Mouse (Mus musculus): ENCODE measurements around the gene Dvl1. TPM values are rescaled to one million over a fixed set of nuclear protein-coding genes. Genes with fewer than 3 reads are reported as not detected.

Dvl1 gene
- polyA plus RNA-seq, 1 experiment from 2014 or later: 83.6 TPM

DNA sequence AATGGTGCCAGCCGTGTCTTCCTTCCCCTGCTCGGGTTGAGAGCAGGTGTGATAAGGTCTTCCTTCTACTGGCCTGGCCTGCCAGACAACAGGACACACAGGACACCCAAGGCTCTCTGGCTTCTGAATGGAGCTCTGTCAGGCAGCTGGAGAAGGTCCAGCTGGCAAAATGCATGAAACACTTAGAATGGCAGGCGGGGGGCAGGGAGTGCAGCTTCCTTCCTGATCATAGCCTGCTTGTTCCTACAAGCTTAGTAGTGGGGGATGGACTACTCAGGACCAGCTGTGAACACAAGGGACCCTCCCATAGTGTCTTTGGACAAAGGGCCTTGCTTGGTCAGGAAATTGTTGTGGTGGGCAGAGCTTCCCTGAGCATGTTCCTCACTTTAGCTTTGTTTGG, 54.0 kb downstream of the Dvl1 start:
- DNase-seq (ENCODE audit: low read depth, low spot score) (no peak), ATAC-seq (no peak)
- ChIA-PET POLR2A (no interaction called here), CTCF (interaction anchor here (1.1 kb wide), 1 partner anchor 120 kb away, joined by 3 read pairs; no protein-coding TSS in a partner anchor)
- TF ChIP-seq CTCF (IDR thresholded peaks at IDR 0.05): no peak
- no peaks in the 10 kb centered on the region for H3K27me3 ChIP-seq
- in situ Hi-C loops (cut with MboI; ENCODE audit: low pct_unique_long_range_greater_than_20kb): no loop called here

DNA sequence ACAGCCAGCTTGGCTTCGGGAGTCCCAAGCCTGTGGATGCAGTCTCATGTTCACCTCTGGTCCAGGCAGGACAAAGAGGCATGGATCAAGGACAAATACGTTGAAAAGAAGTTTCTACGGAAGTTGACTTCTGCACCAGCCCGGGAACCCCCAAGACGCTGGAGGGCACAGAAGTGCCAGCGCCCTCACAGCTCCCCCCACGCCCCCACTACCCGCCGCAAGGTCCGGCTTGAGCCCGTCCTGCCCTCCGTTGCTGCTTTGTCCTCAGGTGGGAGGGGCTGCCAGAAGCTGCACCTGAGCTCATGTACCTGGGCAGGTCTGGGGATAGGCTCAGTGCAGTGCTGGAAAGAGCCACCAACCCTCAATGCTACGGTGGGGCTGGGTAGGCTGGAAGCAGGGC, 56.0 kb downstream of the Dvl1 start:
- DNase-seq (ENCODE audit: low read depth, low spot score) (no peak), ATAC-seq (no peak)
- ChIA-PET POLR2A (no interaction called here), CTCF (no interaction called here)
- H3K27me3 ChIP-seq: no peaks in the 10 kb centered on the region
- no peak for TF ChIP-seq CTCF (IDR thresholded peaks at IDR 0.05)
- in situ Hi-C loops (cut with MboI; ENCODE audit: low pct_unique_long_range_greater_than_20kb): no loop called here

DNA sequence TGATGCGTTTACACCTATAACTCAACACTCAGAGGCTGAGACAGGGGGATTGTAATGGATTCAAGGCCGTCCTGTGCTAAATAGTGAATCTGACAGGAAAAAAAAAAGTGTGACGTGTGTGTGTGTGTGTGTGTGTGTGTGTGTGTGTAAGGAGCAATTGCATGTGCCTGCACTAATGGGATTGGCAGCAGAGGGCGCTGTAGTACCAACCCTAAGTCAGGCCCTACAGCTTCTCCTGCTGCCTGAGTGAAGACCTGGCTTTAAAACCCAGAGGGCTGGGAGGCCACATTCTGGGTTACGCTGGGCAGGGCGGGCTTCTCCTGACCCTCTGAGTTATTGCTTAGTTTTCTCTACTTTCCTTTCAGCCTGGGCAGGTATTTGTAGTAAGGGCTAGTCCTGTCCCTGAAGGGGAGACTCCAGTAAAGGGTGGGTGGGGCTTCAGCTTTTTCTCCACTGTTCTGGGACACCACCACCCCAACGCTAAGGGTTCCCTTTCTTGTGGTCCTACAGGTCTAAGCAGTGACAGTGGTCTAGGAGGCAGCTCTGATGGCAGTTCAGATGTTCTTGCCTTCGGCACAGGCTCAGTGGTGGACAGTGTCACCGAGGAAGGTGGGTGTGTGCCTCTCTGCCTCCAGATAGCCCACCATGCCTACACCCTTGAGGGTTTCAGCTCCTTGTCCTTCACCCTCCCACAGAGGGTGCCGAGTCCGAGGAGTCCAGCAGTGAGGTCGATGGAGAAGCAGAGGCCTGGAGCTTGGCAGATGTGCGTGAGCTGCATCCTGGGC, 57.3 kb downstream of the Dvl1 start:
- no peaks in the 10 kb centered on the region for H3K27me3 ChIP-seq
- in situ Hi-C loops (cut with MboI; ENCODE audit: low pct_unique_long_range_greater_than_20kb): loop anchor here (5.0 kb wide), 1 partner anchor 38 kb away; the partner anchor contains the start of gene Ube2j2
- no peak for ATAC-seq
- DNase-seq (ENCODE audit: low read depth, low spot score): no peak
- ChIA-PET POLR2A (no interaction called here), CTCF (no interaction called here)
- no peak for TF ChIP-seq CTCF (IDR thresholded peaks at IDR 0.05)

DNA sequence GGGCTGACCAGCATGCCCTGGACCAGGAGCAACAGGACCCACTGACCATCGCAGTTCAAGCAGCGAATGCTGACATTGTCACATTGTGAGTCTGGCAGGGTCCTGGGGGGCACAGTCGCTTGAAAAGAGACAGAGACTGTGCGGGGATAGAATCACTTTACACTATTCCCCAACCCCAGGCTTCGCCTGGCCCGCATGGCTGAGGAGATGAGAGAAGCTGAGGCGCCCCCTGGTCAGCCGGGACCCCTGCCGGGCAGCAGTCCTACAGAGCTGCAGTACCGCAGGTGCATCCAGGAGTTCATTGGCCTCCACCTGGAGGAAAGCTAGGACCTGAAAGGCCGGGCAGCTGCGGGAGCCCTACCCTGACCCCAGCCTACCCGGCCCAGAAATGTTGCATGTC, 58.4 kb downstream of the Dvl1 start:
- ChIA-PET CTCF (no interaction called here), POLR2A (no interaction called here)
- ATAC-seq (no peak), DNase-seq (ENCODE audit: low read depth, low spot score) (no peak)
- in situ Hi-C loops (cut with MboI; ENCODE audit: low pct_unique_long_range_greater_than_20kb): loop anchor here (5.0 kb wide), 1 partner anchor 37 kb away; the partner anchor contains the start of gene Ube2j2
- TF ChIP-seq CTCF (IDR thresholded peaks at IDR 0.05): no peak
- no peaks in the 10 kb centered on the region for H3K27me3 ChIP-seq

DNA sequence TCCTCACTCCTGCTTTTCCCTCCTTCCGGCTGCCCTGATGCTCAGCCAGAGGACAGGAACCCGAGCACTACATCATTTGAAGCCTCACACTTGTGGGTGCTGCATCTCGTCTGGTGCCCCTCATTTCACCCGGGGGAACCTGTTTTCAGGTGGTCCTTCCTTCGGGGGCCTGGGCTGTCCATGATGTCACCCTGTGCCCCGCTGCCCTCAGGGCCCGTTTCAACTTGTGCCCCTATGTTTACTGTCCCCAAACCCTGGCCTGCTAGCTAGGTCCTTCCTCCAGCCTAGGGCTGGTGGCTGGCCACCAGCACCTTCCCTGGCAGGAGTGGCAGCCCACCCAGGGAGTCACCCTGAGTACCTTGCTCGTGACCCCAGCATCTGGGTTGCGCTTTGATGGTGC, 58.9 kb downstream of the Dvl1 start:
- no peak for TF ChIP-seq CTCF (IDR thresholded peaks at IDR 0.05)
- ChIA-PET POLR2A (no interaction called here), CTCF (no interaction called here)
- in situ Hi-C loops (cut with MboI; ENCODE audit: low pct_unique_long_range_greater_than_20kb): loop anchor here (5.0 kb wide), 1 partner anchor 36 kb away; the partner anchor contains the start of gene Ube2j2
- H3K27me3 ChIP-seq: no peaks in the 10 kb centered on the region
- DNase-seq (ENCODE audit: low read depth, low spot score): no peak
- no peak for ATAC-seq

DNA sequence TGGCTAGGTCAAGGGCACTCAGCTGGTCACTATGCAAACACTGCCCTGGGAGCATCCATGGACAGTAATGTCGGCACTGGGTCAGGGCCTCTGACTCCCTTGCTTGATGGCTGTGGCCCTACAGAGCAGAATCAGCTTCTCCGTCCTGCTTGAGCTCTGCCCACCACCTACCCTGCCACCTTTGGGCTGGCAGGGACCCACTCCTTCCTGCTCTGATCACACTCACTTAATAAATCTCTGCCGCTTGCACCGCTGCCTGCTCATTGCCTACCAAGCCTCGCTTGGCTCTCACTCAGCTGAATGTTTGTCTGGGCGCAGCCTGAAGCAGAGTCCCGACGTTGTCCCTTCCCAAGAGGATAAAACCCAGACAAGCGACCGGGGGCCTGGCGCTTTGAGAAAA, 59.8 kb downstream of the Dvl1 start:
- DNase-seq (ENCODE audit: low read depth, low spot score): no peak
- no peak for ATAC-seq
- in situ Hi-C loops (cut with MboI; ENCODE audit: low pct_unique_long_range_greater_than_20kb): loop anchor here (5.0 kb wide), 1 partner anchor 35 kb away; the partner anchor contains the start of gene Ube2j2
- ChIA-PET CTCF (no interaction called here), POLR2A (no interaction called here)
- no peaks in the 10 kb centered on the region for H3K27me3 ChIP-seq
- no peak for TF ChIP-seq CTCF (IDR thresholded peaks at IDR 0.05)

DNA sequence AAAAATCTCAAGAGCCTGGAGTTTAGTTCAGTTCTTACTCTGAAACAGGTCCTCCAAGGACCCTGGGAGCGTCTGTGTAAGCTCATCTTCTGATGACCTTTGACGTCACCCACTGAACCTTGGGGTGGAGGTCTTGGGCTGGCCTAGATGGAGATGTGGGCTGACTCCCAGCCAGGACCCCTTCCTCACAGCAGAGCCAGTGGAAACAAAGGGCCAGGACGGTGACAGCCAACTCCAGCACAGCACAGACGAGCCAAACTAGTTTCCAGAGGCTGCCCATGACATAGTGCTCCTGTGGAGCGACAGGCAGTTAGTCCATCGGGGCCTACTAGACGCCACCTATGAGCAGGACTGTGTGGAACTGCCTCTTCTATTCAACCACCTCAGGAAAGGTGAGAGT, 61.1 kb downstream of the Dvl1 start:
- POLR2A ChIA-PET: no interaction called here
- CTCF ChIA-PET: interaction anchor here (1.3 kb wide), 1 partner anchor 40 kb away, joined by 4 read pairs; no protein-coding TSS in a partner anchor
- DNase-seq (ENCODE audit: low read depth, low spot score): no peak
- no peak for ATAC-seq
- TF ChIP-seq CTCF (IDR thresholded peaks at IDR 0.05): no peak
- no peaks in the 10 kb centered on the region for H3K27me3 ChIP-seq
- in situ Hi-C loops (cut with MboI; ENCODE audit: low pct_unique_long_range_greater_than_20kb): loop anchor here (5.0 kb wide), 1 partner anchor 34 kb away; the partner anchor contains the start of gene Ube2j2

DNA sequence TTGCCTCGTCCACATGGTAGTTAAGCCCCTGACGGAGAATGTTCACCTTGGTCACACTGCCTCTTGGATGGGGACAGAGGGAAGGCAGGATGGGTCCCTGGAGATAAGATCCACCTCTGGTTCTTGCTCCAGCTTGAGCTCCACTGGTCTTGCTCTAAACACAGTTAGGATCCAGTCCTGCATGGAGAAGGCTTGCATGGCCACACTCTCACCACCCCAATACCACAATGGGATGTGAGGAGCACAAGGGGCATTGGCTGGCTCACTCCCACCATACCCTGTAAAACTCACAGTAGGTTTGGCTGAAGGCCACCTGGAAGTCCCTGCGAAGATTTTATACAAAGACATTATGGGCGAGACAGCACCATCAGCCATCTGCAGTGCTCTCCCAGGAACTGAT, 61.5 kb downstream of the Dvl1 start:
- POLR2A ChIA-PET: no interaction called here
- CTCF ChIA-PET: interaction anchor here (1.3 kb wide), 1 partner anchor 39 kb away, joined by 4 read pairs; no protein-coding TSS in a partner anchor
- no peak for TF ChIP-seq CTCF (IDR thresholded peaks at IDR 0.05)
- H3K27me3 ChIP-seq: no peaks in the 10 kb centered on the region
- in situ Hi-C loops (cut with MboI; ENCODE audit: low pct_unique_long_range_greater_than_20kb): loop anchor here (5.0 kb wide), 1 partner anchor 34 kb away; the partner anchor contains the start of gene Ube2j2
- no peak for ATAC-seq
- DNase-seq (ENCODE audit: low read depth, low spot score): no peak

Other genes starting within 250 kb of the Dvl1 start
- 4.0 TPM for gene Slc35e2, start 246.0 kb upstream of the Dvl1 start, polyA plus RNA-seq (2021)
- gene Cdk11b, start 222.5 kb upstream of the Dvl1 start, polyA plus RNA-seq (2021): 57.8 TPM
- gene Gm10563, start 202.0 kb upstream of the Dvl1 start, polyA plus RNA-seq (2021): not detected
- 4.1 TPM for gene Mmp23, start 194.0 kb upstream of the Dvl1 start, polyA plus RNA-seq (2021)
- 39.5 TPM for gene Mib2, start 178.2 kb upstream of the Dvl1 start, polyA plus RNA-seq (2021)
- 7.3 TPM for gene Fndc10, start 153.1 kb upstream of the Dvl1 start, polyA plus RNA-seq (2021)
- 81.8 TPM for gene Ssu72, start 142.6 kb upstream of the Dvl1 start, polyA plus RNA-seq (2021)
- 1.4 TPM for gene Tmem240, start 112.6 kb upstream of the Dvl1 start, polyA plus RNA-seq (2021)
- gene Atad3a, start 86.3 kb upstream of the Dvl1 start, polyA plus RNA-seq (2021): 53.3 TPM
- gene Vwa1, start 72.7 kb upstream of the Dvl1 start, polyA plus RNA-seq (2021): 0.47 TPM
- gene Tmem88b, start 61.5 kb upstream of the Dvl1 start, polyA plus RNA-seq (2021): 0.05 TPM
- not detected for gene Ankrd65, start 57.0 kb upstream of the Dvl1 start, polyA plus RNA-seq (2021)
- 124 TPM for gene Mrpl20, start 44.5 kb upstream of the Dvl1 start, polyA plus RNA-seq (2021)
- 55.5 TPM for gene Ccnl2, start 34.9 kb upstream of the Dvl1 start, polyA plus RNA-seq (2021)
- 127 TPM for gene Aurkaip1, start 16.1 kb upstream of the Dvl1 start, polyA plus RNA-seq (2021)
- gene Mxra8, start 7.7 kb upstream of the Dvl1 start, polyA plus RNA-seq (2021): 15.4 TPM
- 1.2 TPM for gene Tas1r3, start 16.0 kb downstream of the Dvl1 start, polyA plus RNA-seq (2021)
- 15.4 TPM for gene Cptp, start 22.0 kb downstream of the Dvl1 start, polyA plus RNA-seq (2021)
- gene Ints11, start 22.1 kb downstream of the Dvl1 start, polyA plus RNA-seq (2021): 37.6 TPM
- 22.4 TPM for gene Pusl1, start 44.4 kb downstream of the Dvl1 start, polyA plus RNA-seq (2021)
- gene Acap3, start 44.4 kb downstream of the Dvl1 start, polyA plus RNA-seq (2021): 16.7 TPM
- gene Ube2j2, start 96.4 kb downstream of the Dvl1 start, polyA plus RNA-seq (2021): 60.1 TPM
- gene C1qtnf12, start 114.9 kb downstream of the Dvl1 start, polyA plus RNA-seq (2021): 0.59 TPM
- gene B3galt6, start 145.2 kb downstream of the Dvl1 start, polyA plus RNA-seq (2021): 6.2 TPM
- gene Sdf4, start 145.5 kb downstream of the Dvl1 start, polyA plus RNA-seq (2021): 167 TPM
- 0.36 TPM for gene Tnfrsf4, start 166.4 kb downstream of the Dvl1 start, polyA plus RNA-seq (2021)
- gene Tnfrsf18, start 178.8 kb downstream of the Dvl1 start, polyA plus RNA-seq (2021): 1.0 TPM
- gene Ttll10, start 212.0 kb downstream of the Dvl1 start, polyA plus RNA-seq (2021): 3.7 TPM